Mouse (Mus musculus) ES-E14 (cell line): ENCODE results near the gene Rasl11a.

Experiments
- CHD2 ChIP-seq: IDR thresholded peaks from 2 replicates; pipeline ENCODE4 v1.6.1; 2014; ENCODE audit warnings: mild to moderate bottlenecking, low read depth, low read length, inconsistent platforms
- MAFK ChIP-seq: IDR thresholded peaks from 2 replicates; pipeline ENCODE4 v1.6.1; 2014; ENCODE audit warnings: mild to moderate bottlenecking, low read depth, low read length, inconsistent platforms; ENCODE audit not compliant: insufficient read depth
- ZC3H11A ChIP-seq: IDR thresholded peaks from 2 replicates; pipeline ENCODE4 v1.6.1; 2012; ENCODE audit warnings: low read depth, mild to moderate bottlenecking, inconsistent platforms, low read length, borderline replicate concordance

- TF ChIP-seq ZC3H11A, result no peak
- no peak for TF ChIP-seq CHD2
- TF ChIP-seq MAFK, result no peak
These were observed 46.3 kb downstream of the Rasl11a start for GRCm38 (mm10) chr5:146891127-146891526.
